Mouse (Mus musculus): ENCODE data around the gene Tubb2b.

DNA sequence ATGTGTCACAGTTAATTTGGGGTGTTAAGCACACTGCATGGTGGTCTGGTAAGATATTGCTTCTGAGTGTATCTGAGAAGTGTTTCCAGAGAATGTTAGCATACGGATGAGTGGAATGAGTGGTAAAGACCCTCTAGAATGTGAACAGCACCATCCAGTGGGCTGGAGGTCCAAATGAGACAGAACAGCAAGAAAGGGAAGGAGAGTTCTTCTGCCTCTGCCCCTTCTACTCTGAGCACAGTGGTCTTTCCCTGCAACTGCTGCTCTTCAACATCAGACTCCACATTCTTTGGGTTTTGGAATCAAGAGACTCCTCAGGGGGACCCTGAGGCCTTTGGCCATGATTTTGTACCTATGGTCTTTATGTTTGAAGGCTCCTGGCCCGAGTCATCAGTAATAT, 24.0 kb downstream of the Tubb2b start:
- TF ChIP-seq POLR2A (IDR thresholded peaks at IDR 0.05; ENCODE audit: control insufficient read depth, low read depth, low read length) (no peak), CTCF (IDR thresholded peaks at IDR 0.05; ENCODE audit: control insufficient read depth, insufficient read depth, insufficient replicate concordance, low read depth, low read length) (no peak)
